Comparison of ENCODE assay signal across 8 mouse cellular contexts in the genomic region with DNA sequence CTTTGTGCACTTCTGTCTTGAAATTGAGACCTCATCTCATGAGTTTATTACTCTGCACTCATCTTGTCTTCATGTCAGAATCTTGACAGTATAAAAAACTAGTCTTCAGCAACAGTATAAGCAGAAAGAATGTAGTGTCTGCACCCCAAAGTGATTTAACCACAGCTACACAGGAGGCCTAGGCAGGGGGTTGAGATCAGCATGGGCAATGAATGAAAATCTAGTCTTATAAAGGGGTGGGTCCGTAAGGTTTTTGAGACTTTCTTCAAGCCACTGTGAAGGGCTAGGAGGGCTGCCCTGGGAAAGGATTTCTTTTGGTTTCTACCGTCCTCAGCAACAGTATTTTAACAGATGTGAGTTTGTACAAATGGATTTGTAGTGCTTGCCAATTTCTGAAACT. TPM values are rescaled to one million over a fixed set of nuclear protein-coding genes. Genes with fewer than 3 reads are reported as not detected.
DNase-seq lines count a peak whose midpoint lies in the region; ATAC-seq and TF ChIP-seq lines count a peak whose summit lies in the region.

No protein-coding gene starts in this region.

- H3K9me3 ChIP-seq in lung, embryonic 14.5 days (ENCODE audit: low read depth, low read length) = no peaks in the 10 kb centered on the region
- H3K9me3 ChIP-seq in embryonic facial prominence, embryonic 15.5 days (replicated peaks) = no peaks in the 10 kb centered on the region
- no peaks in the 10 kb centered on the region for H3K9me3 ChIP-seq in intestine, embryonic 14.5 days (ENCODE audit: control insufficient read depth, low read length)
- H3K9me3 ChIP-seq in midbrain, postnatal 0 days (ENCODE audit: low read length) = no peaks in the 10 kb centered on the region

- no peak for DNase-seq in lung, embryonic 14.5 days
- no peak for DNase-seq in lung, adult 18-20 months
- no peak for DNase-seq in intestine, embryonic 14.5 days (ENCODE audit: low spot score)
- no peak for DNase-seq in midbrain, postnatal 0 days (ENCODE audit: low spot score)
- no peak for DNase-seq in right cerebral cortex, adult 2 months (ENCODE audit: low spot score in 2 of 2)
- DNase-seq in cerebellum, adult 18-20 months = no peak

- 34% methylated on average over 2 of the region's 2 CpGs for WGBS in lung, embryonic 14.5 days
- WGBS in embryonic facial prominence, embryonic 15.5 days = 36% methylated on average over 2 of the region's 2 CpGs
- 47% methylated on average over 2 of the region's 2 CpGs for WGBS in intestine, embryonic 14.5 days
- WGBS in midbrain, postnatal 0 days = 32% methylated on average over 2 of the region's 2 CpGs

- no peak for TF ChIP-seq CTCF in lung, embryonic 14.5 days (IDR thresholded peaks at IDR 0.05; ENCODE audit: low read depth)
- no peak for TF ChIP-seq CTCF in midbrain, postnatal 0 days (IDR thresholded peaks at IDR 0.05)

- peak overlapping the region; percentile 56 for H3K4me3 ChIP-seq in lung, embryonic 14.5 days (ENCODE audit: low read depth, low read length)
- peak overlapping the region; percentile 69 for H3K4me3 ChIP-seq in embryonic facial prominence, embryonic 15.5 days (replicated peaks)
- H3K4me3 ChIP-seq in intestine, embryonic 14.5 days (ENCODE audit: low read depth, low read length) = 0 out of 2 replicates have a peak overlapping the region, but pooled peaks have one; percentile 88
- peak overlapping the region; percentile 66; the same call in 1 of the 2 replicates for H3K4me3 ChIP-seq in midbrain, postnatal 0 days (ENCODE audit: low read depth, low read length)

- H3K4me1 ChIP-seq in lung, embryonic 14.5 days (ENCODE audit: insufficient read depth) = peaks cover 5% of the 10 kb centered on the region; the same call in 1 of the 2 replicates
- peaks cover 13% of the 10 kb centered on the region for H3K4me1 ChIP-seq in embryonic facial prominence, embryonic 15.5 days
- H3K4me1 ChIP-seq in intestine, embryonic 14.5 days (replicated peaks; ENCODE audit: control insufficient read depth, insufficient read depth, low read length) = peaks cover 5% of the 10 kb centered on the region; the same call in 1 of the 2 replicates
- no peaks in the 10 kb centered on the region for H3K4me1 ChIP-seq in midbrain, postnatal 0 days (ENCODE audit: insufficient read depth, low read length)

- peak; percentile 22; the same call in 1 of the 2 replicates for ATAC-seq in lung, embryonic 14.5 days (ENCODE audit: insufficient read depth)
- 0 out of 2 replicates have a peak, but pooled peaks have one; percentile 27 for ATAC-seq in embryonic facial prominence, embryonic 15.5 days (ENCODE audit: insufficient number of reproducible peaks, low FRiP score, low TSS enrichment, low read depth)
- no peak for ATAC-seq in intestine, embryonic 14.5 days (replicated peaks; ENCODE audit: low FRiP score, low TSS enrichment, low read depth)
- ATAC-seq in midbrain, postnatal 0 days (ENCODE audit: low FRiP score) = no peak
- no peak for ATAC-seq in cerebellum, adult (ENCODE audit: insufficient number of reproducible peaks, low FRiP score, low TSS enrichment)

- H3K9ac ChIP-seq in lung, embryonic 14.5 days = peak overlapping the region; percentile 81; the same call in 1 of the 2 replicates
- H3K9ac ChIP-seq in embryonic facial prominence, embryonic 15.5 days = no peak overlapping the region
- H3K9ac ChIP-seq in intestine, embryonic 14.5 days (ENCODE audit: low read length) = no peak overlapping the region
- no peak overlapping the region for H3K9ac ChIP-seq in midbrain, postnatal 0 days (replicated peaks; ENCODE audit: low read length, poor library complexity, severe bottlenecking)

- H3K27ac ChIP-seq in lung, embryonic 14.5 days (ENCODE audit: low read depth) = no peak overlapping the region
- peak overlapping the region; percentile 55 for H3K27ac ChIP-seq in embryonic facial prominence, embryonic 15.5 days (replicated peaks)
- no peak overlapping the region; the same call in 1 of the 2 replicates for H3K27ac ChIP-seq in intestine, embryonic 14.5 days (ENCODE audit: low read depth)
- no peak overlapping the region for H3K27ac ChIP-seq in midbrain, postnatal 0 days (ENCODE audit: low read depth, low read length)

- no peaks in the 10 kb centered on the region for H3K27me3 ChIP-seq in lung, embryonic 14.5 days (ENCODE audit: insufficient read depth, low read length)
- no peaks in the 10 kb centered on the region for H3K27me3 ChIP-seq in embryonic facial prominence, embryonic 15.5 days
- no peaks in the 10 kb centered on the region for H3K27me3 ChIP-seq in intestine, embryonic 14.5 days (replicated peaks; ENCODE audit: control insufficient read depth, insufficient read depth, low read length)
- H3K27me3 ChIP-seq in midbrain, postnatal 0 days (ENCODE audit: insufficient read depth, low read length) = no peaks in the 10 kb centered on the region

- peak overlapping the region; percentile 70 for H3K4me2 ChIP-seq in lung, embryonic 14.5 days
- 0 out of 2 replicates have a peak overlapping the region, but pooled peaks have one; percentile 45 for H3K4me2 ChIP-seq in embryonic facial prominence, embryonic 15.5 days (replicated peaks)
- peak overlapping the region; percentile 62 for H3K4me2 ChIP-seq in intestine, embryonic 14.5 days (ENCODE audit: low read length)
- peak overlapping the region; percentile 67 for H3K4me2 ChIP-seq in midbrain, postnatal 0 days (ENCODE audit: low read depth, low read length, poor library complexity, severe bottlenecking)

- H3K36me3 ChIP-seq in lung, embryonic 14.5 days (ENCODE audit: insufficient read depth) = peaks cover 44% of the 10 kb centered on the region
- peaks cover 38% of the 10 kb centered on the region for H3K36me3 ChIP-seq in embryonic facial prominence, embryonic 15.5 days
- H3K36me3 ChIP-seq in intestine, embryonic 14.5 days (ENCODE audit: control insufficient read depth, insufficient read depth, low read length) = peaks cover 47% of the 10 kb centered on the region
- H3K36me3 ChIP-seq in midbrain, postnatal 0 days (ENCODE audit: insufficient read depth, low read length) = peaks cover 17% of the 10 kb centered on the region; the same call in 1 of the 2 replicates

RNA-seq across cellular contexts. Expression of gene Mdp1, which starts 0.3 kb away (rescaled TPM):
- 51.6 and 52.0 TPM in 2 replicates for polyA plus RNA-seq in lung, embryonic 14.5 days (2014; fragmentation: Nextera tagmentation; extraction: Ambion mirVana)
- 57.4 and 57.9 TPM in 2 replicates for polyA plus RNA-seq in embryonic facial prominence, embryonic 15.5 days (2015; fragmentation: Nextera tagmentation; extraction: Ambion mirVana)
- 53.8 and 58.9 TPM in 2 replicates for polyA plus RNA-seq in intestine, embryonic 14.5 days (2014; fragmentation: Nextera tagmentation; extraction: Ambion mirVana)
- 46.7 and 53.7 TPM in 2 replicates for total RNA-seq in midbrain, postnatal 0 days (2014; rRNA removed)
- 77.9 and 82.2 TPM in 2 replicates for polyA plus RNA-seq in midbrain, postnatal 0 days (2015; fragmentation: Nextera tagmentation; extraction: Ambion mirVana)

RNA-seq across cellular contexts. Expression of gene Tssk4, which starts 10.7 kb away (rescaled TPM):
- 0.89 and 1.1 TPM in 2 replicates for polyA plus RNA-seq in lung, embryonic 14.5 days (2014; fragmentation: Nextera tagmentation; extraction: Ambion mirVana)
- 0.61 and 1.2 TPM in 2 replicates for polyA plus RNA-seq in embryonic facial prominence, embryonic 15.5 days (2015; fragmentation: Nextera tagmentation; extraction: Ambion mirVana)
- polyA plus RNA-seq in intestine, embryonic 14.5 days (2014; fragmentation: Nextera tagmentation; extraction: Ambion mirVana) = 1.7 and 1.9 TPM in 2 replicates
- total RNA-seq in midbrain, postnatal 0 days (2014; rRNA removed) = 0.14 and 0.16 TPM in 2 replicates
- 0.28 and 0.36 TPM in 2 replicates for polyA plus RNA-seq in midbrain, postnatal 0 days (2015; fragmentation: Nextera tagmentation; extraction: Ambion mirVana)

RNA-seq across cellular contexts. Expression of gene Gmpr2, which starts 11.1 kb away (rescaled TPM):
- polyA plus RNA-seq in lung, embryonic 14.5 days (2014; fragmentation: Nextera tagmentation; extraction: Ambion mirVana) = 58.4 and 59.4 TPM in 2 replicates
- 68.1 and 68.6 TPM in 2 replicates for polyA plus RNA-seq in embryonic facial prominence, embryonic 15.5 days (2015; fragmentation: Nextera tagmentation; extraction: Ambion mirVana)
- polyA plus RNA-seq in intestine, embryonic 14.5 days (2014; fragmentation: Nextera tagmentation; extraction: Ambion mirVana) = 53.5 and 62.5 TPM in 2 replicates
- 19.9 and 24.4 TPM in 2 replicates for total RNA-seq in midbrain, postnatal 0 days (2014; rRNA removed)
- polyA plus RNA-seq in midbrain, postnatal 0 days (2015; fragmentation: Nextera tagmentation; extraction: Ambion mirVana) = 35.5 and 36.7 TPM in 2 replicates

RNA-seq across cellular contexts. Expression of gene Nedd8, which starts 11.3 kb away (rescaled TPM):
- polyA plus RNA-seq in lung, embryonic 14.5 days (2014; fragmentation: Nextera tagmentation; extraction: Ambion mirVana) = 556 and 577 TPM in 2 replicates
- polyA plus RNA-seq in embryonic facial prominence, embryonic 15.5 days (2015; fragmentation: Nextera tagmentation; extraction: Ambion mirVana) = 548 and 555 TPM in 2 replicates
- polyA plus RNA-seq in intestine, embryonic 14.5 days (2014; fragmentation: Nextera tagmentation; extraction: Ambion mirVana) = 547 and 563 TPM in 2 replicates
- total RNA-seq in midbrain, postnatal 0 days (2014; rRNA removed) = 129 and 133 TPM in 2 replicates
- polyA plus RNA-seq in midbrain, postnatal 0 days (2015; fragmentation: Nextera tagmentation; extraction: Ambion mirVana) = 569 and 590 TPM in 2 replicates

RNA-seq across cellular contexts. Expression of gene Tm9sf1, which starts 17.0 kb away (rescaled TPM):
- 111 and 122 TPM in 2 replicates for polyA plus RNA-seq in lung, embryonic 14.5 days (2014; fragmentation: Nextera tagmentation; extraction: Ambion mirVana)
- 114 and 118 TPM in 2 replicates for polyA plus RNA-seq in embryonic facial prominence, embryonic 15.5 days (2015; fragmentation: Nextera tagmentation; extraction: Ambion mirVana)
- polyA plus RNA-seq in intestine, embryonic 14.5 days (2014; fragmentation: Nextera tagmentation; extraction: Ambion mirVana) = 112 and 114 TPM in 2 replicates
- 47.7 and 60.3 TPM in 2 replicates for total RNA-seq in midbrain, postnatal 0 days (2014; rRNA removed)
- 48.2 and 54.3 TPM in 2 replicates for polyA plus RNA-seq in midbrain, postnatal 0 days (2015; fragmentation: Nextera tagmentation; extraction: Ambion mirVana)

Comparison
In these comparisons a context has a peak if more than half of its experiments do, and no peak if none do; other contexts are left out.
1. ATAC-seq: peak in lung, embryonic 14.5 days (single experiment) and embryonic facial prominence, embryonic 15.5 days (single experiment); none in intestine, embryonic 14.5 days (single experiment), midbrain, postnatal 0 days (single experiment) and cerebellum, adult (single experiment).
2. Peak in every context shown above with its lines, with median percentiles within 50 percentile points of each other: H3K4me2 ChIP-seq and H3K4me3 ChIP-seq.